Mouse (Mus musculus) embryonic facial prominence, embryonic 12.5 days (tissue): ENCODE results near the gene Ptgir. TPM values are rescaled to one million over a fixed set of nuclear protein-coding genes. Genes with fewer than 3 reads are reported as not detected.
A peak's percentile ranks its signal among the peaks of the same experiment; 100 is the strongest.

Source experiments
- ATAC-seq: fragments of 200-750 bp; cut with Nextera tagmentation; 2 replicates; pipeline ENCODE4 v1.8.0; 2017; ENCODE audit not compliant: insufficient number of reproducible peaks, insufficient read depth, low FRiP score, low TSS enrichment
- H3K27ac ChIP-seq: fragments of 300-500 bp; sonication (generic); 2 replicates; pipeline ENCODE4 v1.5.1; 2016; ENCODE audit warnings: mild to moderate bottlenecking
- H3K27me3 ChIP-seq: fragments of 300-500 bp; sonication (generic); 2 replicates; pipeline ENCODE4 v1.6.1; 2016; ENCODE audit warnings: mild to moderate bottlenecking, moderate library complexity
- H3K36me3 ChIP-seq: fragments of 300-500 bp; sonication (generic); 2 replicates; pipeline ENCODE4 v1.6.1; 2016; ENCODE audit warnings: mild to moderate bottlenecking
- H3K4me1 ChIP-seq: fragments of 300-500 bp; sonication (generic); 2 replicates; pipeline ENCODE4 v1.6.1; 2016
- H3K4me2 ChIP-seq: fragments of 300-500 bp; sonication (generic); replicated peaks from 2 replicates; pipeline ENCODE4 v1.6.1; 2016; ENCODE audit warnings: mild to moderate bottlenecking, moderate library complexity
- H3K4me3 ChIP-seq: fragments of 300-500 bp; sonication (generic); 2 replicates; pipeline ENCODE4 v1.5.1; 2016; ENCODE audit warnings: mild to moderate bottlenecking
- H3K9ac ChIP-seq: fragments of 300-500 bp; sonication (generic); 2 replicates; pipeline ENCODE4 v1.6.1; 2016; ENCODE audit warnings: mild to moderate bottlenecking, moderate library complexity
- H3K9me3 ChIP-seq: fragments of 300-500 bp; sonication (generic); 2 replicates; pipeline ENCODE4 v1.6.1; 2016; ENCODE audit warnings: mild to moderate bottlenecking, moderate library complexity
- WGBS: fragments of 180-500 bp; shearing (Covaris S2); methylation state at CpG from one replicate; pipeline ENCODE4 v1.1.7; 2016; 5-methylcytosine and 5-hydroxymethylcytosine counted together
- polyA plus RNA-seq: library from polyadenylated mRNA; unstranded; fragments of >200 nt; fragmentation: Nextera tagmentation; extraction: Ambion mirVana; gene quantifications from 2 replicates; pipeline ENCODE4 v1.2.1, GENCODE M21; 2016

The Ptgir gene
- polyA plus RNA-seq, 1 experiment from 2014 or later: 1.7 TPM

- Histone ChIP-seq H3K36me3 (no peaks in the 10 kb centered on the region), H3K4me3 (no peak overlapping the region), H3K9ac (no peak overlapping the region), H3K4me2 (no peak overlapping the region), H3K4me1 (peaks cover 41% of the 10 kb centered on the region), H3K9me3 (no peaks in the 10 kb centered on the region), H3K27ac (no peak overlapping the region), H3K27me3 (no peaks in the 10 kb centered on the region)
- ATAC-seq: no peak
- WGBS: 78% methylated on average over 7 of the region's 7 CpGs
Observed at GRCm38 (mm10) chr7:16907842-16908241, 1.6 kb downstream of the Ptgir start.

- no peak for ATAC-seq
- H3K9me3 ChIP-seq: no peaks in the 10 kb centered on the region
- no peak overlapping the region for H3K9ac ChIP-seq
- WGBS: 50% methylated on average over 11 of the region's 11 CpGs
- 0 out of 2 replicates have a peak overlapping the region, but pooled peaks have one; percentile 9 for H3K4me2 ChIP-seq
- H3K4me3 ChIP-seq: no peak overlapping the region
- H3K27me3 ChIP-seq: no peaks in the 10 kb centered on the region
- H3K27ac ChIP-seq: no peak overlapping the region
- no peaks in the 10 kb centered on the region for H3K36me3 ChIP-seq
- peaks cover 41% of the 10 kb centered on the region for H3K4me1 ChIP-seq
Observed at GRCm38 (mm10) chr7:16908367-16908766, 2.1 kb downstream of the Ptgir start.

- no peak overlapping the region for H3K4me3 ChIP-seq
- H3K4me1 ChIP-seq: peaks cover 41% of the 10 kb centered on the region
- 58% methylated on average over 11 of the region's 11 CpGs for WGBS
- H3K36me3 ChIP-seq: no peaks in the 10 kb centered on the region
- no peaks in the 10 kb centered on the region for H3K9me3 ChIP-seq
- H3K4me2 ChIP-seq: 0 out of 2 replicates have a peak overlapping the region, but pooled peaks have one; percentile 9
- no peak for ATAC-seq
- no peak overlapping the region for H3K27ac ChIP-seq
- no peak overlapping the region; the same call in 1 of the 2 replicates for H3K9ac ChIP-seq
- H3K27me3 ChIP-seq: no peaks in the 10 kb centered on the region
Observed at GRCm38 (mm10) chr7:16908859-16909258, 2.6 kb downstream of the Ptgir start.

GRCm38 (mm10) chr7:16909909-16910308 is 3.6 kb downstream of the Ptgir start:
- 51% methylated on average over 10 of the region's 10 CpGs for WGBS
- Histone ChIP-seq H3K9me3 (no peaks in the 10 kb centered on the region), H3K27ac (no peak overlapping the region), H3K27me3 (no peaks in the 10 kb centered on the region), H3K4me3 (no peak overlapping the region), H3K9ac (no peak overlapping the region), H3K36me3 (peaks cover 9% of the 10 kb centered on the region), H3K4me1 (peaks cover 41% of the 10 kb centered on the region), H3K4me2 (no peak overlapping the region)
- ATAC-seq: no peak

GRCm38 (mm10) chr7:16911904-16912303 is 5.6 kb downstream of the Ptgir start:
- Histone ChIP-seq H3K4me2 (no peak overlapping the region), H3K4me1 (peaks cover 26% of the 10 kb centered on the region), H3K27me3 (no peaks in the 10 kb centered on the region), H3K36me3 (peaks cover 28% of the 10 kb centered on the region), H3K9ac (no peak overlapping the region), H3K4me3 (no peak overlapping the region), H3K27ac (no peak overlapping the region), H3K9me3 (no peaks in the 10 kb centered on the region)
- 91% methylated on average over 3 of the region's 3 CpGs for WGBS
- no peak for ATAC-seq

- Histone ChIP-seq H3K36me3 (peaks cover 32% of the 10 kb centered on the region), H3K9ac (no peak overlapping the region), H3K4me3 (no peak overlapping the region), H3K4me2 (no peak overlapping the region), H3K9me3 (no peaks in the 10 kb centered on the region), H3K27me3 (no peaks in the 10 kb centered on the region), H3K27ac (no peak overlapping the region), H3K4me1 (peaks cover 26% of the 10 kb centered on the region)
- 59% methylated on average over 6 of the region's 6 CpGs for WGBS
- ATAC-seq: no peak
Observed at GRCm38 (mm10) chr7:16912360-16912759, 6.1 kb downstream of the Ptgir start.

GRCm38 (mm10) chr7:16913806-16914452 is 7.6 kb downstream of the Ptgir start:
- no peak overlapping the region for H3K4me3 ChIP-seq
- H3K4me2 ChIP-seq: no peak overlapping the region
- H3K36me3 ChIP-seq: peaks cover 48% of the 10 kb centered on the region
- peaks cover 22% of the 10 kb centered on the region for H3K4me1 ChIP-seq
- H3K27me3 ChIP-seq: no peaks in the 10 kb centered on the region
- peak; percentile 18; the same call in 1 of the 2 replicates for ATAC-seq
- no peak overlapping the region for H3K9ac ChIP-seq
- 36% methylated on average over 10 of the region's 10 CpGs for WGBS
- no peaks in the 10 kb centered on the region for H3K9me3 ChIP-seq
- H3K27ac ChIP-seq: no peak overlapping the region

GRCm38 (mm10) chr7:16914453-16915343 is 8.4 kb downstream of the Ptgir start:
- 82% methylated on average over 18 of the region's 18 CpGs for WGBS
- H3K4me1 ChIP-seq: peaks cover 22% of the 10 kb centered on the region
- no peaks in the 10 kb centered on the region for H3K9me3 ChIP-seq
- no peak overlapping the region for H3K4me2 ChIP-seq
- no peak overlapping the region for H3K27ac ChIP-seq
- no peaks in the 10 kb centered on the region for H3K27me3 ChIP-seq
- H3K4me3 ChIP-seq: no peak overlapping the region
- no peak overlapping the region for H3K9ac ChIP-seq
- H3K36me3 ChIP-seq: peaks cover 55% of the 10 kb centered on the region
- ATAC-seq: no peak

GRCm38 (mm10) chr7:16915461-16916340 is 9.4 kb downstream of the Ptgir start:
- H3K36me3 ChIP-seq: peaks cover 55% of the 10 kb centered on the region
- H3K27ac ChIP-seq: no peak overlapping the region
- H3K4me3 ChIP-seq: no peak overlapping the region
- H3K4me2 ChIP-seq: no peak overlapping the region
- no peaks in the 10 kb centered on the region for H3K27me3 ChIP-seq
- no peak overlapping the region for H3K9ac ChIP-seq
- peaks cover 27% of the 10 kb centered on the region for H3K4me1 ChIP-seq
- H3K9me3 ChIP-seq: no peaks in the 10 kb centered on the region
- no peak for ATAC-seq
- WGBS: 89% methylated on average over 32 of the region's 32 CpGs

- ATAC-seq: no peak
- no peaks in the 10 kb centered on the region for H3K27me3 ChIP-seq
- no peak overlapping the region for H3K27ac ChIP-seq
- H3K9me3 ChIP-seq: no peaks in the 10 kb centered on the region
- no peak overlapping the region for H3K4me3 ChIP-seq
- H3K36me3 ChIP-seq: peaks cover 55% of the 10 kb centered on the region
- H3K4me2 ChIP-seq: no peak overlapping the region
- no peak overlapping the region for H3K9ac ChIP-seq
- H3K4me1 ChIP-seq: peaks cover 36% of the 10 kb centered on the region
- WGBS: 87% methylated on average over 30 of the region's 30 CpGs
Observed at GRCm38 (mm10) chr7:16916342-16917265, 10.3 kb downstream of the Ptgir start.
